Mouse (Mus musculus) limb, embryonic 11.5 days (tissue): ENCODE results near the gene Wdr47. TPM values are rescaled to one million over a fixed set of nuclear protein-coding genes. Genes with fewer than 3 reads are reported as not detected.

Source experiments
- microRNA-seq: library from miRNA; unstranded; fragments of <30 nt; microRNA quantifications from one replicate; pipeline ENCODE4, GENCODE M21; 2016
- polyA plus RNA-seq: library from polyadenylated mRNA; unstranded; fragments of >200 nt; fragmentation: Nextera tagmentation; extraction: Ambion mirVana; gene quantifications from 2 replicates; pipeline ENCODE4 v1.2.1, GENCODE M21; 2014

Wdr47 gene
- polyA plus RNA-seq, 1 experiment from 2014 or later, result 9.3 TPM

Small RNAs within 50 kb of the gene (microRNA-seq; reads per million reads assigned to microRNA genes)
- gene Gm22860, result not detected

Other genes starting within 250 kb of the Wdr47 start
- not detected in 2 replicates for gene Mybphl, start 226.4 kb upstream of the Wdr47 start, polyA plus RNA-seq
- 79.5 TPM in 2 replicates for gene Psrc1, start 207.4 kb upstream of the Wdr47 start, polyA plus RNA-seq
- gene Celsr2, start 175.7 kb upstream of the Wdr47 start, polyA plus RNA-seq, result 3.2 and 4.9 TPM in 2 replicates
- 128 and 130 TPM in 2 replicates for gene Sars, start 146.1 kb upstream of the Wdr47 start, polyA plus RNA-seq
- gene 1700013F07Rik, start 57.1 kb upstream of the Wdr47 start, polyA plus RNA-seq, result 0.47 TPM in 1 of 2 replicates, not detected in the other
- gene 5330417C22Rik, start 54.7 kb upstream of the Wdr47 start, polyA plus RNA-seq, result 0.21 and 0.34 TPM in 2 replicates
- 37.1 and 39.7 TPM in 2 replicates for gene Tmem167b, start 28.8 kb upstream of the Wdr47 start, polyA plus RNA-seq
- 48.1 and 54.8 TPM in 2 replicates for gene Taf13, start 19.6 kb upstream of the Wdr47 start, polyA plus RNA-seq
- 63.3 and 68.2 TPM in 2 replicates for gene Clcc1, start 62.6 kb downstream of the Wdr47 start, polyA plus RNA-seq
- gene Gpsm2, start 131.0 kb downstream of the Wdr47 start, polyA plus RNA-seq, result 95.4 and 97.5 TPM in 2 replicates
- gene Aknad1, start 148.4 kb downstream of the Wdr47 start, polyA plus RNA-seq, result 0.09 and 0.40 TPM in 2 replicates
- gene Stxbp3, start 249.2 kb downstream of the Wdr47 start, polyA plus RNA-seq, result 26.0 and 27.0 TPM in 2 replicates